Mouse (Mus musculus) E14TG2a.4 (cell line): ENCODE measurements around the gene Cela1.

Experiments used
- CTCF ChIP-seq: conservative IDR thresholded peaks from 2 replicates; pipeline ENCODE4 v1.5.1; 2014; ENCODE audit warnings: low read length
- POU5F1 ChIP-seq: IDR thresholded peaks from 2 replicates; pipeline ENCODE4 v1.6.1; 2014; ENCODE audit warnings: low read length, borderline replicate concordance

DNA sequence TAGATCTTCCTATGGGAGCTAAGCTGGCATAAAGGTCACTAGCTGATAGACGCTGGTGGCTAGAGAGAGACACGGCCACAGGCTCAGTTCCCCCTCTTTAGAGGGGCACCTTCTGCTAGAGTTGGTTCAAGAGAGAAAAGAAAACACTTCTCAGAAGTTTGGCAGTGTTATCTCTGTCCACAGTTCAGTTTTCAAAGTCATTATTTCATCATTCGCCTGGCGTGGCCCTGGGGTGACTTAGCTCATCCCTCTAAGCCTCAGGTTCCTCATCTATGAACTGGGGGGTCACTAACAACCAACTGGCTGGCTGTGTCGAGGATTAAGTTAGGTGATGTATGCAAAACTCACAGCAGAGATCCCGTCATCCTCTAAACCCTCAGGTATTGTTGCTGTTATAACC is 30.2 kb upstream of the Cela1 start:
- no peak for TF ChIP-seq CTCF
- TF ChIP-seq POU5F1 = no peak
